Mouse (Mus musculus) gonadal fat pad, adult 2 months (tissue): ENCODE data around the gene Il16. TPM values are rescaled to one million over a fixed set of nuclear protein-coding genes. Genes with fewer than 3 reads are reported as not detected.

Source experiments
- DNase-seq: peaks from one replicate; pipeline ENCODE4 v3.0.0-alpha.2; 2012; ENCODE audit warnings: low read depth
- polyA plus RNA-seq: library from polyadenylated mRNA; depleted of rRNA; stranded (reverse); fragments of >200 nt; gene quantifications from 2 replicates; pipeline ENCODE4 v1.2.3, GENCODE M21; 2012

The Il16 gene
- polyA plus RNA-seq, 1 experiment = 7.6 TPM

- DNase-seq = no peak
Observed at GRCm38 (mm10) chr7:83645476-83645875, 100.0 kb downstream of the Il16 start.

- no peak for DNase-seq
Observed at GRCm38 (mm10) chr7:83644761-83645160, 100.8 kb downstream of the Il16 start.

GRCm38 (mm10) chr7:83643581-83643980 is 101.9 kb downstream of the Il16 start:
- no peak for DNase-seq

DNA sequence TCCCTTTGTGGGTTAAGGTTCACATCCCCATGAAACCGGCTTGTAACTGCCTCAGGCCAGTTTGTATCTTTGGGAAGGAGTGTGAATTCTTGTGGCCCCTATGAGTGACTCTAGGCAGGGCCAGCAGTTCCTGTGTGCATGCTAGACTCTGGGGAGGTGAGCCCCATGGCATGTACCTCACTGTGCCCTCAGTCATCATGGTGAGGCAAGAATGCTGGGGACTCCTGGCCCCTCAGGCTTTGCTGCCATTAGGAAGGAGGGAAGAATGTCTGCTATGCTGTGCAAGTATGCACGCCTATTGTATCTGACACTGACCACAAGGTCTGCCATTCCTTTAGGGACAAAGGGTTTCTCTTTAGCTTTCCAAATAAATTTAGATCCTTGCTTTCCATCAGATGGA is 104.4 kb downstream of the Il16 start:
- DNase-seq = no peak

DNA sequence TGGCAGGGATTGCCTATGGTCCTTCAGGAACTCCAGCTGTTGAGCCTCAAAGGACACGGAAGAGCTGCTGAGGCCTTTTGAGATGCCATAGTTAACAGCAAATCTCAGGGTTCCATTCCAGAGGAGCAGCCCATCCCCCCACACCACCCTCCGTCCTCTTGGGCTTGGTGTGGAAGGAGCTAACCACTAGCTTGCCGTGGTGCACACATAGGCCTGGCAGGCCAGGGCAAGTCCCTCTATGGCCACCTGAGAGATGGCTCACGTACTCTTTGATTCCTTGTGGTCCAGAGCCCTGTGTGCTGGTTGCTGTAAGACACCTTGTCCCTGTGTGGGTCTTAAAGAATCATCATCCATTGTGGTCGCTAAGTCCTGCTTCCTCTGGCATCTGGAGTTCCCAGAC is 104.9 kb downstream of the Il16 start:
- no peak for DNase-seq

- no peak for DNase-seq
Observed at GRCm38 (mm10) chr7:83639084-83639483, 106.4 kb downstream of the Il16 start.

- DNase-seq = no peak
Observed at GRCm38 (mm10) chr7:83637781-83638583, 107.5 kb downstream of the Il16 start.

DNA sequence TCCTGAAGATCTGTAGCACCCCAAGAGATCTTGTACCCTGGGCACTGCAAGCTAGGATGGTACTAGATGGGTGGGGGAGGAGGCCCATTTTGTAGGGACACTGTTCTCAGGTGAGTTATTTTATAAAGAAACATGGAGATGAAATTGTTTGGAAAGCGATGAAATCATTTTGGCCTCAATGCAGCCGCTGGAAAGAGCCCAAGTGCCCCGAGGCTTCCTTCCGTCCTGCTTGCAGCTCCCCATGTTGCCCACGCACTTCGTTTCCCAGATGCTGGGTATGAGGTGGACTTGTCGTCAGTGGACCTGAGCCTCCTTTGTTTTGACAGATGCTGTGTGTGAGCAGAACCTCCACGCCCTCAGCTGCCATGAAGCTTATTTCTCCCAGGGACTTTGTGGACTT is 109.1 kb downstream of the Il16 start:
- no peak for DNase-seq

DNA sequence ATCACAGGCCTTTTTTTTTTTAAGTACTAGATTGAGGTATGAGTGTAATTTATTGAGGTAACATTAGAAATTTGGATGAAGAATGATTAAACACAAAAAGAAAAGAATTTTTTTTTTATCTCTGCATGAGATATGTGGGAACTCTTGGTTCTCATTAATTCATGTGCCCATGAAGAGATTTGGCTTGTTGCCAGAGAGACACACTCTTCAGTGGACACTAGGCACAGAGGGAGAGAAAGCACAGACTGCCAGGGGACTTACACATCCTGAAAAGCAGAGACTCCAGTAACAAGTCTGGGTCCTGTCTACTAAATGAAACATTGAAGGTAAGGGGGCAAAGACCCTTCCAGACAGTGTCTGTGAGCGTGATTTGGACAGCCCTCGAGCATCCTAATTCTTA is 109.8 kb downstream of the Il16 start:
- DNase-seq = no peak

- DNase-seq = no peak
Observed at GRCm38 (mm10) chr7:83633856-83634255, 111.7 kb downstream of the Il16 start.

DNA sequence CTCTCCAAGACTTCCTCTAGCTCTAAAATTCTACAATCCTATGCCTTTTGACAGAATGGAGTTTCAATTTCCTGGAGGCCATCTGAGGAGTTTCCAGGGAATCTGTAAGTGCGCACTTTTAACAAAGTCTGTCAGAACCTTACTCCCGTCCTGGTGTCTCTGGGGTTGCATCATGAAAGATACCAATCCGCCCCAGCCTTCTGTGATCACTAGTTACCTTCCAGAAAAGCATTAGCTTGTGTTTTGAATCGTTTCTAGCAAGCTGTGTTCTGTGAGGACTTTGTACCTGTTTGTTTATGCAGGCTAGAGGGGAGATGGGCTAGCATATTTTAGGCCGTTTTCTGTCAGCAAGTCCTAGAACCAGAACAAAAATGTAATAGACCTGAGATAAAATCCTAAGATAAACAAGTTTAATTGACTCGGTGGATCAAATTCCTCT is 112.8 kb downstream of the Il16 start:
- no peak for DNase-seq

- DNase-seq = no peak
Observed at GRCm38 (mm10) chr7:83631828-83632681, 113.5 kb downstream of the Il16 start, which contains the start of gene Stard5. Gene Stard5 (plus strand): TSS chr7:83631959.

DNA sequence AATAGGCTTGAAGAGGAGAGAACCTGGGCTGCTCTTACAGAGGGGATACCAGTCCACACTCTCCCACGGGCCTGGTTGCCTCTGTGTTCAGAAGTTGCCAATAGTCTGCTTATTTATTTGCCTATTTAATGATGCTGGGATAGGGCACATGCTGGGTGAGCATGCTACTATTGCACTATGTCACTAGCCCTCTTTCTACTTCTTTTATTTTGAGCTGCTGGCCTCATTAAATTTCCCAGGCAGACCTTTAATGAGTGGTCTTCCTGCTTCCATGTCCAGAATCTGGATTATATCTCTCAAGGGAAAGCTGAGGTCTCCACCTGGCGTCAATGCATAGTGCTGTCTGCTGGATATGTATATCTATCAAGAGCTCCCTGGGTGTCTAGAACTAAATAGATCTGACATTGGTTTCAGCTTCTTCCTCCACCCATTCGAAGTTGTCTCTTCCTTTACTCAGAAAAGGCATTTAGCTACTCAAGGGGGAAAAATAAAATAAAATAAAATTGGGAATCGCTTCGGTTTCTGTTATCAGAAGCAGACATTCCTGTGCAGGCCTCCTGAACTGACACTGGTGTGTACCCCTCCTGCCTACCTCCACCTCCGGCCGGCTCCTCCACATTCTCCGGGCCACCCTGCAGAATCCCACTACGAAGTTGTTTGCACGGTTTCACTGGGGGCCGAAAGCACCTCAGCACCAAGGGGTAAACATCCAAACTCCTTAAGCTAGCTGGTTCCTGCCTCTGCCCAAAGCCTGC is 114.3 kb downstream of the Il16 start:
- DNase-seq = no peak

GRCm38 (mm10) chr7:83627369-83627768 is 118.2 kb downstream of the Il16 start:
- no peak for DNase-seq

GRCm38 (mm10) chr7:83626557-83627257 is 118.8 kb downstream of the Il16 start:
- no peak for DNase-seq

- DNase-seq = no peak
Observed at GRCm38 (mm10) chr7:83624065-83624464, 121.5 kb downstream of the Il16 start.

DNA sequence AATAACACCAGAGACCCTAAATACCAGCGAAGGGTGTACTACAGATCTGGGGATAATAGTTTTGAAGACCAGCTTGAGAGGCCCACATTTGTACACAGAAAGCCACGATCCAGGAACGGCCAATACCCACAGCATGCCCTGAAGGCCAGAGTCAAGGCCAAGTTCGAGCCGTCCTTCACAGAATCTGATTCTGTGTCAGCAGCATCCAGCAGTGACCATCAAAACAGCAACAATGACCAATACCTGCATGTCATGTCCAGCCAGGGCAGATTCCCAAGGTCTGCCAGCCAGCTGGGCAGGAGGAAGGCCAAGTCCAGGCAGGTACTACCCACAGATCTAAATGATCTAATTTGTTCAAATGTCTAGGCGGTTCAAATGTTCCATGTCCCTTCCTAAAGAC is 122.9 kb downstream of the Il16 start:
- DNase-seq = no peak

- no peak for DNase-seq
Observed at GRCm38 (mm10) chr7:83618709-83619108, 126.8 kb downstream of the Il16 start.

GRCm38 (mm10) chr7:83616268-83616667 is 129.3 kb downstream of the Il16 start:
- no peak for DNase-seq

GRCm38 (mm10) chr7:83615815-83616214 is 129.7 kb downstream of the Il16 start:
- no peak for DNase-seq

DNA sequence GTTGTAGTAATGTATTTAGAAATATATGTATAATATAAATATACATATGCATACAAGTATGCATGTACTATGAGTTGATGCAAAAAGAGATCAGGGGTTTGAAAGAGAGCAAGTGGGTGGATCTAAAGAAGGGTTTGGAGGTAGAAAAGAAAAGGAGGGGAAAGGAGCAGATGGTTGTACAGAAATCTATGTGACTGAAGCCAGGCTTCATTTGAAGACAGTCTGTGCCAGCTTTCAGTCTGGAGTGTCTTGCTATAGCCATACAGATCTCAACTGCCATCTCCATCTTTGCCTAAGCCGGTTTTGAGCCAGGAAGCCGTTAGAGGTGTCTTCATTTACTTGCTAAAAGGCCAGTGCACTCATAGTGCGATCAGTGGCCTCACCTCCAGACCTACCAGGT is 130.3 kb downstream of the Il16 start:
- no peak for DNase-seq
